Mouse (Mus musculus) bone marrow, adult 2 months (tissue): ENCODE results near the gene Sgcb. TPM values are rescaled to one million over a fixed set of nuclear protein-coding genes. Genes with fewer than 3 reads are reported as not detected.
A peak's percentile ranks its signal among the peaks of the same experiment; 100 is the strongest.

Source experiments
- H3K27ac ChIP-seq: fragments of 200-500 bp; 2 replicates; pipeline ENCODE4 v1.5.1; 2012; ENCODE audit warnings: low read depth, mild to moderate bottlenecking, control low read depth, inconsistent platforms, low read length; ENCODE audit not compliant: control insufficient read depth, poor library complexity, insufficient read depth
- H3K4me1 ChIP-seq: fragments of 200-500 bp; 2 replicates; pipeline ENCODE4 v1.6.1; 2011; ENCODE audit warnings: low read length; ENCODE audit not compliant: control insufficient read depth, insufficient read depth
- H3K4me3 ChIP-seq: fragments of 200-500 bp; replicated peaks from 2 replicates; pipeline ENCODE3; 2011; ENCODE audit warnings: mild to moderate bottlenecking, low read depth, low read length, control low read depth; ENCODE audit not compliant: control insufficient read depth
- CTCF ChIP-seq: fragments of 200-500 bp; IDR thresholded peaks from 2 replicates; pipeline ENCODE4 v1.5.1; 2011; ENCODE audit warnings: low read length, control low read depth; ENCODE audit not compliant: control insufficient read depth, insufficient read depth
- POLR2A ChIP-seq: fragments of 200-500 bp; IDR thresholded peaks from 2 replicates; pipeline ENCODE4 v1.6.1; 2011; ENCODE audit warnings: low read depth, mild to moderate bottlenecking, control low read depth, low read length, borderline replicate concordance; ENCODE audit not compliant: control insufficient read depth
- WGBS: fragments of 180-500 bp; shearing (Covaris S2); methylation state at CpG from one replicate; pipeline ENCODE4 v1.1.7; 2018; 5-methylcytosine and 5-hydroxymethylcytosine counted together
- polyA plus RNA-seq: library from polyadenylated mRNA; stranded (reverse); fragments of >200 nt; gene quantifications from 2 replicates; pipeline ENCODE4 v1.2.4, GENCODE M21; 2011; ENCODE audit warnings: low replicate concordance; ENCODE audit not compliant: missing spikeins, insufficient read depth, insufficient read length

Sgcb gene
- polyA plus RNA-seq, 1 experiment: 4.2 TPM

DNA sequence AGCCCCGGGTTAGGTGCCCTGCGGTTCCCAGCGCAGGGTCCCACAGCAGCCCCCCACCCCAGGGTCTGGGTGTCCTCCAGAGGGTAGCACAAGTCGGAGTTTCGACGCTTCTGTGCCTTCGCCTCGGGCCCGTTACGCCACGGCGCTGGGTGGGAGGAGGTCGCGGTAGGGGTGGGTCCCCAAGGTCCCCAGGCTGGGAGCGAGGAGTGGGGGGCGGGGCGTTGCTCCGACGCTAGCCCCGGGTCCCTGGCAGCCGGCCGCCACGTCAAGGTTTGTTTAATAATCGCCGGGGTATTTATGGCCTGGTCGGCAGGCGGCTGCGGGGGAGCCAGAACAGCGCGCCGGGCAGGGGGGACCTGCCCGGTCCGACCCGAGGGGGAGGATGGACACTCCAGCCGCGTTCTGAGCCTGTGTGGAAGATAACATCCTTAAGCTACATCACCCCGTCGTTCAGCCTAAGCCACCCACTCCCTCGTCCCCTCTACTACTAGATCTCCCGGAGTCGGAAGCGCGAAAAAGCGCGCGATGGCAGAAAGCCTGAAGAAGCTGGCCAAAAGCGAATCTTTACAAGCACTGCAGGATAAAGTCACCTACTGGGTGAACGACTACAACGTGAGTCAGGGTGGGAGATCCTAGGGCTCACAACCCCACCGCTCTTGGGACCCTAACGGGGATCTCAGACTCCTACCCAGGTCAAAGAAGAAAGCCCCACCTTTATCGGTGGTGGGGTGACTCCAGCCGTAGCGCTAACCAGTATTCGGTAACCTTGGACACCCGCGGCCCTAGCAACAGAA, 3.7 kb upstream of the Sgcb start, which contains the start of gene Spata18:
Spata18 (plus strand) TSS at position 319 of the 794 bp plus-strand sequence.
- Histone ChIP-seq H3K4me1 (no peaks in the 10 kb centered on the region), H3K4me3 (peak within 1 kb of the TSS; percentile 46), H3K27ac (no peak within 1 kb of the TSS)
- TF ChIP-seq POLR2A: no peak
- no peak for TF ChIP-seq CTCF
- under 1% methylated on average over 57 of the region's 57 CpGs for WGBS

DNA sequence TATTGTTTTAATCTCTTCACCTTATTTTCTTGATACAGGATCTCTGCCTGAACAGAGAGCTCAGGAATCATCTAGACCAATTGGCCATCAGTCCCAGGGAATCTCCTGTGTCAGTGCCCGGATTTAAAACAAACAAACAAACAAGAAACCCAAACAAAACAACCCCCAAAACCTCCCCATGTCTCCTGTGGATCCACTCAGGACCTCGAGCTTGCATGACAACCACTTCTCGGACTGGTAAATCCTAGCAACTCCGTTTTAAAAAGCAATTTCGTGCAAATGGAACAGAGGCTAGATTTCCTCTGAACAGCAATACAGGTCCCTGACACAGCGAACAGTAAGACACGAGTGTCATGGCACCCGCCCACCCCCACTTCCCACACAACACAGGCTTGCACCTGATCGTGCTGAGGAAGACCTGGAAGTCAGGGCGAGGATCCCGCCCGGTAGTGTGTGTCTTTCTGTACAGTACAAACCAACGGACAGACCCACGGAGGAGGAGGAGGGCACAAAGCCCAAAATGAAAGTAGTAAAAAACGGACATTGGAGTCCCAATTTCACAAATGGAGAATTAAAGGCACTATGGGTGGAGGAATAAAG, 2.9 kb upstream of the Sgcb start:
- H3K4me3 ChIP-seq: peak overlapping the region; percentile 46
- under 1% methylated on average over 15 of the region's 15 CpGs for WGBS
- no peak overlapping the region for H3K27ac ChIP-seq
- TF ChIP-seq CTCF: no peak
- no peaks in the 10 kb centered on the region for H3K4me1 ChIP-seq

DNA sequence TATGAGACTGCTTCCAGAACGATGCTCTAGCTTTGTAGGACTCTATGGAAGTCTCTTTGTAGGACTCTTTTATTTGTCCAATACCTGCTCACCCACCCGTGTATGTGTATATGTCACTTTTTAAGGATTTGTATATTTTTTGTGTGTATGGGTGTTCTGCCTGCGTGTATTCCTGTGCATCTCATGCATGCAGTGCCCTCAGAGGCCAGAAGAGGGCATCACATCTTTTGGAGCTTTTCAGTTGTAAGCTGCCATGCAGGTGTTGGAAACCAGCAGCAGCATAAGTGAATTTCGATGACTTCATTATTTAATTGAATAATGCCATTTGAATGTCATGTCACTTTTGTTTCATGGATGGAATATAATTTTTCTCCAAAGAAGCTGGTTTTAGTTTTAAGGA, 5.5 kb downstream of the Sgcb start:
- peak; percentile 40 for TF ChIP-seq CTCF
- TF ChIP-seq POLR2A: no peak
- Histone ChIP-seq H3K4me3 (no peak overlapping the region), H3K27ac (no peak overlapping the region), H3K4me1 (no peaks in the 10 kb centered on the region; the same call in 1 of the 2 replicates)
- 73% methylated on average over 4 of the region's 4 CpGs for WGBS

DNA sequence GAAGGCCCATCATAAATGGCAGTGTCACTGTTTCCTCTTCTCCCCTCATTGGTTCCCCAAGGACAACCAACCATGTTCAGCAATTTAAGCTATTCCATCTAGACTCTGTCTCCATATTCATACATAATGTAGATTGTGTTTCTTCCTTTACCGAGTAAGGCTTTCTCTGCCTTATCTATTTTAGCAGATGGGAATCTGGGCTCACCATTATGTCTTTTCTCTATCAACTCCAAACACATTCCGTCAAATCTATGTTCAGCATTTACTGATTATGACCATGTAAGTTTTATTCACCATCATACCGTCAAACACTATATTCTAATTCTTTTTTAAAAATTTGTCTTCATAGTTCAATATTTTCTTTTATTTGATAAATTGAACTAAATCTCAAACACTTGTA, 6.5 kb downstream of the Sgcb start:
- Histone ChIP-seq H3K4me3 (no peak overlapping the region), H3K4me1 (no peaks in the 10 kb centered on the region; the same call in 1 of the 2 replicates), H3K27ac (no peak overlapping the region)
- no peak for TF ChIP-seq CTCF
- no peak for TF ChIP-seq POLR2A
- WGBS: 71% methylated on average over 3 of the region's 3 CpGs

DNA sequence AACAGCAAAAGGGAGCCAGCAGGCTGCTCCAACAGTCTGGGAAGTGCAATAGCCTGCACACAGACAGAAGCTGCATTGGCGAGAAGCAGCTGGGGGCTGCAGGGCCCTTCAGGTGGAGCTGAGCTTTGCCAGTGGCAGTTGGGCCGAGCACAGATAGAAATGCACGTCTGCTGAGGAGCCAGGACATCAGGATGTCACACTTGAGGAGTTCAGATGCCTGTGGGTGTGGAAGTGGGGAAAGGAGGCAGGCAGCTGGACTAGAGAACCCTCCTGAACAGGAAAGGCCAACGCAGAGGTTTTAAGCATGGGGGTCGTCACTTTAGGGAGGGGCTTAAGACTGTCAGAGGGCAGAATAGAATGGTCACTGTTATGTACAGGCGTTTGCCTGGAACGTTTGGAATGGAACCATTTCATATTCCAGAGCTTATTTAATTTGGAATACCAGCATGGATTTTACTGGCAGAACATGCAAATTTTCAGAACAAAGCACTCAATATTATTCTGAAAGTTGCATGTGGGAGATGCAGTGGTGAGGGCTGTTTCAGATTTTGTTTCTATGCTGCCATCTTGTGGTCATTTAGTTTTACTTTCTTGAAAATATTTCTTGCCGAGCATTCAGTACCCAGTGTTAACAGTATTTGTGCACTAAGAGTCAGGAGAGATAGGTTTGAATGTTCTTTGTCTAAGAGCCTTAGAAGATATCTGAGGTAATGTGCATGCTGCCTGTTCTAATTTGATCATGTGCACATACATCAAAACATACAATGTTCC, 10.1 kb downstream of the Sgcb start:
- no peak for TF ChIP-seq POLR2A
- 55% methylated on average over 8 of the region's 8 CpGs for WGBS
- H3K4me3 ChIP-seq: peak overlapping the region; percentile 11
- no peak overlapping the region for H3K27ac ChIP-seq
- H3K4me1 ChIP-seq: no peaks in the 10 kb centered on the region; the same call in 1 of the 2 replicates

DNA sequence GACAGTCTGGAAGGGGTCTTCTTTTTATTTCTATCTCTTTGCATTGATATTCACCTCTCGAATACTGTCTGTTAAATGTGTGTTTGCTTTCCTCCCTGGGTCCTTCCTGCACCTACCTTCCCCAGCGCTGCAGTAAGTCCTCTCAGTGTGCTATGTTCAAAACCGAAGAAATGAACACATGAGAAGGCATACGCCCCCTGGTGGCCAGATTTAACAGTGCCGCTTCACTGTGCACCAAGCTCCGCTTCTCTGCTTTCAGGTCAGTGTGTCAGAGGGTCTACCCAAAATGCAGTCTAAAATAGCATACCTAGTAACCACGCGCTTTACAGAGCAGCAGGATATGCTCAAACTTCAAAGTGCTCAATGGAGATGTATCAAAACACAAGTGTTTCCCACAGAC, 14.4 kb downstream of the Sgcb start:
- no peak for TF ChIP-seq POLR2A
- peak; percentile 72 for TF ChIP-seq CTCF
- H3K4me3 ChIP-seq: no peak overlapping the region
- no peaks in the 10 kb centered on the region; the same call in 1 of the 2 replicates for H3K4me1 ChIP-seq
- H3K27ac ChIP-seq: no peak overlapping the region
- 51% methylated on average over 8 of the region's 8 CpGs for WGBS

DNA sequence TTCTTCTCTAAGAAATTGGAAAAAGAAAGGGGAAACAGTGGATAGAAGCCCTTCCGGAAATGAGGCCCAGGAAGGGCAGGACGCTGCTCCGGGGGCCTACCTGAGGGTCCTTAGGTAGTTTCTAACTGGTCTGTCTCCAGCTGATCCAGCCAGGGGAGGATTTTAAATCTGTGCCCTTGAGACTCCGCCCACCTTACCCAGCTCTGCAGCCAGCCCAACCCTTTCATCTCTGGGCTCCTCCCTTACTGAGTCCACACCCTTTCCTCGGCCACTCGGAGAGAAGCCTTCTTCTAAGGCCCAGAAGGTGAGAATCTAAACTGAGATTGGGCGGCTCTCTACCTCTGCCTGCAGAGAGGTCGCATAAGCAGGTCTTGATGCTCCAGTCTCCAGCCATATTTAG, 15.3 kb downstream of the Sgcb start, which contains the start of gene Lrrc66:
Lrrc66 (minus strand) TSS at position 236 of the 400 bp plus-strand sequence.
- Histone ChIP-seq H3K4me1 (no peaks in the 10 kb centered on the region; the same call in 1 of the 2 replicates), H3K4me3 (no peak within 1 kb of the TSS), H3K27ac (no peak within 1 kb of the TSS)
- TF ChIP-seq CTCF (no peak), POLR2A (no peak)
- 71% methylated on average over 8 of the region's 8 CpGs for WGBS

DNA sequence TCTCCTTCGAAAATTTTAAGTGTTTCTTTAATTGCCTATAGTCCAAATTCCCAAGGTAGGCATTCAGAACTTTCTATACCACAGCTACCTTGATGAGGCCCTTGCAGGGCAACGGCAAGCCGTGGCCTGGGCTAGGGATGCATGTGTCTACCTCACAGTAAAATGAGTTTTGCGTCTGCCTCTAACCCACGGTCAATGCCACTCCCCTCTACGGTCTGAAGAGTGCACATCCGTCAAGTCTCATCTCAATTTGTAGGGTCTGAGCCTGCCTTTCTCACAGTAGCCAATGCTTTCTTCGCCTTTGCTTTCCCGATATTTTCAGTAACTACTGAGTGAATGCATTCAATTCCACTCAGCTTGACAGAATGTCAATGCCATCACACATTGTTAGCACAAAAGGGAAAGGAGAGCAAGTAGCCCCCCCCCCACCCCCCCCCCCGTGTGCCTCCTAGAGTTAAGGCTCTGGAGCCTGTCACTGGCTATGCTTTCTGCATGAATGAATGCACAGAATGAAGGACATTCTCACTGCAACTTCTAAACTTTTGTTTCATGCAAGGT, 16.5 kb downstream of the Sgcb start:
- no peak overlapping the region for H3K27ac ChIP-seq
- no peak overlapping the region for H3K4me3 ChIP-seq
- no peak for TF ChIP-seq CTCF
- no peak for TF ChIP-seq POLR2A
- no peaks in the 10 kb centered on the region; the same call in 1 of the 2 replicates for H3K4me1 ChIP-seq
- 58% methylated on average over 10 of the region's 10 CpGs for WGBS
